Mouse (Mus musculus): ENCODE results near the gene Cdk7.

Gene Cdk7

DNA sequence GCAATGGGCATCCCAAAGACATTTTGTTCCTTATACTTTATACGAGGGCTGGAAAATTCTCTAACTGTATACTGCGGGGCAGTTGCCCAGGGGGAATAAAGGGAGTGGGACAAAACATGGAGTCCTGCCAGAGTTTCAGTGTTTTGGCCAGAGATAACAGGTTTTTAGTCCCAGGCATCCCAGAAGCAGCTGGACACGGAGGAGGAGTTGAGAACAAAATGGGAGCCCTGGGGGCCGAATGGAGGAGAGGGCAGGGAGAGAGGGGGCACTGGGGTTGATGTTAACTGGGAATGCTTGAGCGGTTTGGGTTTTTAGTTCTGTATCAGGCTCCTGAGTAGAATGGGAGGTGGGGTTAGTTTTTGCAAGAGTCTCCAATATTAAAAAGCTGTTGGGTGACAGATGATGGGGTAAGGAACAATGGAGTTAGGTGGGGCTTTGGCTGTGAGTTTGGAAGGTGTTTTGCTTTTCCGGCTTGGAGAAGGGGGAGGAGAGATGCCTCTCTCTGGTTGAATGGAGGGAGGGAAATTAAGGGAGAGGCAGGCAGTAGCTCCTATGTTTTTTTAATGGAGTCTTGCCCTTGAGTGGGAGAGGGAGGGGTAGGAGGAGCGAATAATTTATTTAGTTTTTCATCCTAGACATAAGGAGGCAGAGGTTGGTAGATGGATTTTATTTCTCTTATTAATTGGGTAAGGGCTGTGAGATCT is 6.5 kb downstream of the Cdk7 start:
- DNase-seq, result peak; percentile 34

DNA sequence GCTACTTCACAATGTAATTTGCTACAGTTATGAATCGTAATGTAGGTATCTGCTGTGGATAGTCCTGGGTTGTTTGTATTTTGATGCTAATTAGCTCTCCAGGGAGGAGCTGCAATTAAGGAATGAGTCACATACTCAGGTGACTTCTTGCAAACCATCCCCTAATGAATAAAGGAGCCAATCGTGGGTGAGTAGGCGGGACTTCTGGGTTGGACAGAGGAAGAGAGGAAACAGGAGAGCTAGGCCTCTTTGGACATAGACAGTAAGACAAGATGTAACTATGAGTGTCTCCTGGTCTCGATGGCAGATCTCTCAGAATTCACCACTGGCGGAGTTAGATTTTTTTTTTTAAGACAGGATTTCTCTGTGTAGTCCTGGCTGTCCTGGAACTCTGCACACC is 9.1 kb downstream of the Cdk7 start:
- no peak for DNase-seq

DNA sequence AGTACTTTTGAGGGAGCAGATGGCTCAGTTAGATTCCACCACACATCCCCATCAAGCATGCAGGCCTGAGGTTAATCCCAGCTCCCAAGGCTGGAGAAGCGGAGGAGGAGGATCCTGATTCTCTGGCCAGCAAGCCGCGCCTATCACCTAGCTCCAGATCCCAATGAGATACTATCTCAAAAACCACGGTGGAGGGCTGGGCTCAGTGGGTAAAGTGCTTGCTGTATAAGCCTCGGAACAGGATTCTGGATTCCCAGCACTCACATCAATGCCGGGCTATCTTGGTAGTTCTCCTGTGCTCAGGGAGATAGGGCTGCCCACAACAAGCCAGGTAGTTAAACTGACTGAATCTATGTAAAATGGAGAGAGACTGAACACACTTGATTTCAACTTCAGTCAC is 15.3 kb downstream of the Cdk7 start:
- no peak for DNase-seq

DNA sequence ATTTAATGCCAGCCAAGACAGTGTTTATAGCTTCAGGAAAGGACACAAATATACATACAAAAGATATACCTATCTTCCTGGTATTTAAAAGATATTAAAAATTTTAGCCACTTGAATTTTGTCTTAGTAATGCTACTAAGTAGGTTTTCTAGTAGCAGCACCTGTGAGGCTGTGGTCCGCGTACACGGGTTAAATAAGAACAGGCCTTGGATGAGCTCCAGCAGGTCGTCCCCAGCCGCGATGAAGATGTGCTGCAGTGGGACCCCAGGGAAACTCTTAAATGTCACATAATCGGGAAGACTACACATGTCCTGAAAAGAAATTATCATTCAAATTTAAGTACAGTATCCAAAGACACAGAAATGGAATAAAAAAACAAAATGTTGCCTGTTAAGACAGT is 24.5 kb downstream of the Cdk7 start:
- DNase-seq, result no peak

DNA sequence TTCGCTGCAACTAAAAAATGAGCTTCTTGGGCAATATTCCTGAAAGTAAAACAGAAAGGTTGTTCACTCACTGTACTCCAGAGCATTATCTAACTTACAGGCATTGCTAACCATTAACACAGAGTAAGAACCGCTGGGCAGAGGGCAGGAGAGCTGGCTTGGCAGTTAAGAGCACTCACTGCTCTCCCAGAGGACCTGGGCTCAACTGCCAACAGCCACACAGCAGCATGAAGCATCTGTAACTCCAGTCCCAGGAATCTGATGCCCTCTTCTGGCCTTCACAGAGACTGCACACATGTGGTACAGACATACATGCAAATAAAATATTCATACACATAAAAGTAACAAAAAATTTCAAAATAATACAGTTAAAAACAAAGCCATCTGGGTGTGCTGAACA is 27.3 kb downstream of the Cdk7 start:
- peak; percentile 59 for DNase-seq

DNA sequence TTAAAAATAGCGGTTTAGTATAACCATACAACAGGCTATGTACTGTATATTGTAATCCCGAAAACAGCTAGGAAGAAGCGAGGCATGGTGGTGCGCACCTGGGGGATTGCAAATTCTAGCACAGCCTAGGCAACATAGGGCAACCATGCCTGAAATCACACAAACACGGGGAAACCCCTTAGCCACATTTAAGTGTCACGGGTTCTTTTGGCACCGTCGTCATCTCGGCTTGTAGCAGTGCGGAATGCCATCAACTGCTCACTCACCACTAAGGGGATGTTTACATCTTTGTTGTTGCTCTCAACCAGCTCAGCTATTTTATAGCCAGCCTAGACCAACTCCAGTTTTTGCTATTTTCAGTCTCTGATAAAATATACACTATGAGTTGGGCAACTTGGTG is 31.9 kb downstream of the Cdk7 start:
- no peak for DNase-seq

DNA sequence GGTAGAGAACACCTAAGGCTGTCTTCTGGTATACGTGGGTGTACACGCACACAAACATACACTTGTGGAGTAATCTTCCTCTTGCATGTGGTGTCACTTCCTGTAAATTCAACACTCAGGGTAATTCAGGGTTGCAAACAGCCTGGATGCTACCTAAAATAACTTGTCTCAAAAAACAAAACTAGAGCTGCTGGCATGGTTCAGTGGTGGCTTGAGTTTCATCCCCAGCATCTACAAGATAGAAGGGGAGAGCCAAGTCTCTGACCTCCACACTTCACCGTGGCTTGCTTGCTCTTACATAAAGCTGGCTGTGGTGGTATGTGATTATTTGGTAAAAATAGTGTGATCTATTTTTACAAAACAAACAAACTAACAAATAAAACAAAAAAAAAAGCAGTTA is 33.2 kb downstream of the Cdk7 start:
- DNase-seq, result no peak

DNA sequence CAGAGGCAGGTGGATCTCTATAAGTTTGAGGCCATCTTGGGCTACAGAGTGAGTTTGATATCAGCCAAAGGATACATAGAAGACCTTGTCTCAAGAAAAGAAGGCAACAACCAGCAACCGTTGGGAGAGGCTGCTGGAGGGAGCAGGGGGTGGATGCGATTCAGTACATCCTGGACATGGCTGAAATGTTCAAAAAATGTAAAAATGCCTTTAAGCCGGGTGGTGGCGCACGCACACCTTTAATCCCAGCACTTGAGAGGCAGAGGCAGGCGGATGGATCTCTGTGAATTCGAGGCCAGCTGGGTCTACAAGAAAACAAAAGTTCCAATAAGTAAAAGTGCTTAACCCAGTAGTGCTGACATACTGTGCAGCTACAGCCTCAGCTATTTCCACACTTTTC is 43.2 kb downstream of the Cdk7 start:
- no peak for DNase-seq

DNA sequence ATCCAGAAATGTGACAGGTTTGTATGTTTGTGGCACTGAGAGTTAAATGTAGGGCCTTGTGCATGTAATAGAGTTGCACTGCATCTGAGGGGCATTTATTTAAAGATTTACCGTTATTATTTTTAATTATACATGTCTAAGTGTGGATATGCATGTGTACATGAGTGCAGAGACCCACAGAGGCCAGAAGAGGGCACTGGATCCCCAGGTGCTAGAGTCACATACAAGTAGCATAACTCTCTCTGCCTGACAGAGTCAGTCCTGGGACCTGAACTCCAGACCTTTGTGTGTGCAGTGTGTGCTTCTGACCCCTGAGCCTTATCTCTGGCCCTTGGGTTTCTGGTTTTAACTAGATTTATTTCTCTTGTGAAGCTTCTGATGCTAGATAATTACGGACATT is 46.4 kb downstream of the Cdk7 start:
- DNase-seq, result no peak

DNA sequence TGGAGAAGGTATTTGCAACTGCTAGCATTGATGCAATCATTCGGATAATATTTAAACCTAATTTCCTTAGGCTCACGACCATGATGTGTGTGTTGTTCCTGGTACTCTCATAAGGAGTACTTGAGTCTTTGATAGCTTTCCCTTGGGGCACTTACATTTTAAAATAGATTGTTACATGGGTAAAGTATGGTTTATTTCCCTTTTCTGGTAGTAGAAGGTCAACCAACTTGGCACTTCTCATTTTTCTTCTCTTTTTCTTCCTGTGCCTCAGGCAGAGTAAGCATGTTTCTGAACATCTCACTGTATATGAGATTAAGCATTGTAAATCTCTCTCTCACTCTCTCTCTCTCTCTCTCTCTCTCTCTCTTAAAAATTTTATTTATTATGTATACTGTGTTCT is 47.9 kb downstream of the Cdk7 start:
- DNase-seq, result no peak

DNA sequence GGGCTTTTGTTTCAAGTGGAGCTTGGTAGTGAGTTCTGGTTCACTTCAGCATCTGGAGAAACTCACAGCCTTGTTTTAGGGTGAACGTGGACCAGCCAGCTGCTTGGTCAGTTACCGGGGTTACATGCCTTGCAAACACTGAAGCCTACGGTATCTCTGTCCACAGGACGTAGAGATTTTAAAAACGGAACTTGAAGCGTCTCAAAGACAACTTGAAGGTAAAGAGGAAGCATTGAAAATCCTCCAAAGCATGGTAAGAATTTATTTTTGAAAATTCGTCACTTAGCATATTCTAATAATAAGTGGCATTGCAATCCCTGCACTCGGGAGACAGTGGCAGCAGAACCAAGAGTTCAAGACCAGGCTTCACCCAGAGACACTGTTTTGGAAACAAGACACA is 49.1 kb downstream of the Cdk7 start:
- no peak for DNase-seq

DNA sequence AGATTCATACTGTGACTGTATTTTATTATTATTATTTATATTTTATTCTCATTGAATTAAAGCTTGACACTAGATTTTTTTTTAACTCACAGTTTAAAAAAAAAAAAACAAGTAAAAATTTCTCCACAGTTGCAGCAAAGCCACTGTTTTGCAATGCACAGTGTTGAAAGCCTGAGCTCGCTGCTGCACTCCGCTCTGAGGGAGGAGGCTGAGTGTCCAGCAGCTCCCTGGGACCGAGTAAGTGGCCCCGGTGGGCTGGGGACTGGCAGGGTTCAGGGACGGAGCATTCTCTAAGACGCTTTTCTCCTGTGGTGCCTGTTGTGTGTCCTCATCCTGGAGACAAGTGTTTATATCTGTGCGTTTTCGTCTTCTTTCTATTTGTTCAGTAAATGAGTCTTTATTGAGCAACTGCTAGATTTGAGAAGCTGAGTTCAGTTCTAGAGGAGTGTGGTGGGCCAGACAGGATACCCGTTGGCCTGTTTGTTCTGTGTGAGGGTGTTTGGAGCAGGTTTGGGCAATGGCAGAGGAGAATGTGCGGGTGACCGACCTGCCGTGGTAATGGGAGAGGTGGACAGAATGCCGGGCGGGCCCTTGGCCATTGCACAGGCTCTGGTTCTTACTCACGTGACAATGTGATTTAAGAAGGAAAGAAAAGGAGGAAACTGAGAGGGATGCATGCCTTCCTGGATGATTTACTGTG is 54.7 kb downstream of the Cdk7 start:
- no peak for DNase-seq

DNA sequence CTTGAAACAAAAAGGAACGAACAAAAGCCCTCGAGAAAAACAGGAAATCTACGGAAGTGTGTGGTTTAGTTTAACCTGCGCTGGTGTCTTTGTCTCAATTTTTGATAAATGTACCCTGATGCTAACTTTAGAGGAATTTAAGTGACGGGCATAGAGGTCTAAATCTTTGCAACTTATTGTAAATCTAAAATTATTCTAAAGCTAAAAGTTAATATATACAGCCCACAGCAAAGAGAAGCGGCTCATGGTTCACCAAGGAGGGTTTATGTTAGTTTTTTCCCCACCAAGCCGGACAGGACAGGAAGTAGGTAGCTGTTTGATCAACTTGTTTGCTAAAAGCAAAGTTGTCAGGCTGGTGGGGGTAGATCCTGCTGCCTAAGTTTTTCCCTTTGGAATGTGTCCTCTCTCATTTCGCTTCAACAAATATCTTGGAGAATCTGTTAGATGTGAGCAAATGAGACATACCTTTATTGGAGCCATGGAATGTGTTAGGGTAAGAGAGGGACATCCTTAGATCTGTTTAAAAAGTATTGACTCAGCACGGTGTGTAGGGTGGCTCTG is 60.5 kb downstream of the Cdk7 start:
- DNase-seq, result no peak

DNA sequence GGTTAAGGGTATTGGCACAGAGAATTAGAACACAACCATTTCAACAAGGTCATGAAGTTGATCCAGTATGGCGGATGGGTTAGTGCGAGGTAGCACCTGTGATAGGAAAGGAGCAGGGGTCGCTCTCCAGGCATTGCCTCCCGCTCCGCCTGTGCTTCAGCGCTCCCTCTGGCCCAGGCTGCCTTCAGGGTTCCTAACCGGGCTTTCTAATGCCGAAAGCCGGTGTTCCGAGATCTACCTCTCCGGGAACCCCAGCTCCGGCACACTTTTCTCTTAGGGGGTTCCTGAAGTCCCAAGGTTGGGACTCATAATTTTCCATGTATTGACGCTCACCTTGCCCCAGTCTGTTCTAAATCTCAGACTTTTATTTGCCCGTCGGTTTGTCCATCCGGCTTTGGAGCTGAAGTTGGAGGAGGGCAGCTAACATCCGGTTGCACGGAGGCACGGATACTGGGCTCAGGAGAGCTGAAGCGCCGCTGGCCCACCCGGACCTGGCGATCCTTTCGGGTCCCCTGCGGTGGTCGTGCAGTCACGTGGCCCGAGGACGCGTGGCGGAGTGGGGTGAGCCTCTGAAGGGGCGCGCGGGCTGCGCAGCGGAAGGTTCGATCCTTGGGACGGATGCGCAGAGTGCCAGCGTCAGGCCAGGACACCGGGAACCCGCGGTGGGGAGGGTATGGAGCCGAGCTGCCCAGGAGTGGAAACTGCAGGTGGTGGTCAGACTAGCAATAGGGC is 61.3 kb downstream of the Cdk7 start, which contains the start of gene Ccdc125:
Gene Ccdc125, plus strand, starts transcription at position 427 of the 732 bp plus-strand sequence.
- DNase-seq, result peak; percentile 51

DNA sequence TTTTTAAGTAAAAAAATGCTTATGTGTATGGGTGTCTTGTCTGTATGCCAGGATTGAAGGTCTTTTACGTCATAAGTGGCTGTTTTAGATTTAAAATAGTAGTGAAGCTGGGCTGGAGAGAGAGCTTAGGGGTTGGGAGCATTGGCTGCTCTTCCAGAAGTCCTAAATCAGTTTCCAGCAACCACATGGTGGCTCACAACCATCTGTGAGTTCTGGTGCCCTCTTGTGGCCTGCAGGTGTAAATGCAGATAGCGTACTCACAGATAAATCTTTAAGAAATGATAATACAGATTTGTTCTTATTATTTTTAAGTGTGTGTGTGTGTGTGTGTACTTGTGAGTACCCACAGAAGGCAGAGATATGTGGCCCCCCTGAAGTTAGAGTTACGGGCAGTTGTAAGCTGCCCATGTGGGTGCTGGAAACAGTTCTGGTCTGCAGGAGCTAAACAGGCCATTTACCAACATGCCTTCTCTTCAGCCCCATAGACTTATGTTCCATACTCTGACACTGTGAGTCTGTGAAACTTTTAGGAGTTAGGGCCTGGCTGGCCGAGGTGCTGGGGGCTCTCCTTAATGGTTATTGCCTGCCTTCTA is 70.8 kb downstream of the Cdk7 start:
- DNase-seq, result peak; percentile 63

DNA sequence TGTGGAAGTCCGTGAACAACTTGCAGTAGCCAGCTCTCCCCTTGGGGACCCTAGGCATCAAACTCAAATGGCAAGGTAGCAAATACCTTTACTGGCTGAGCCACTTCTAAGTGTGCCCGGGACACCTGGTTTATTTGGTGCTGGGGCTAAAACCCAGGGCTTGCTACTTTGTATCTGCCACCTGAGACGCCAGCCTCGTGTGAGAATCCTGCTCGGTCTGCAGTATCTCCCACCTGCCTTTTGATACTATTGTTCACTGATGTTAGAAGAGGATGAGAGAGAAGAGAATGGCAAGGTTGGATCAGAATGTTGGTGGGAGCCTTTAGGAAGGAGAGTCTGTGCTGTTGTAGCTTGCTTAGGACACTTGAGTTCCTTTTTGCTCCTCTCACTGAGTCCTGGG is 72.6 kb downstream of the Cdk7 start:
- no peak for DNase-seq

Data from kidney, postnatal 14 days (tissue).